Mouse (Mus musculus) gastrocnemius, adult 2 months (tissue): Measurements from ENCODE around the gene Rab11fip4. TPM values are rescaled to one million over a fixed set of nuclear protein-coding genes. Genes with fewer than 3 reads are reported as not detected.

Experiments used
- DNase-seq: peaks from one replicate; pipeline ENCODE4 v3.0.0; 2022
- H3K27ac ChIP-seq: fragments of 200-600 bp; 2 replicates; pipeline ENCODE4 v1.8.1; 2022; ENCODE audit warnings: mild to moderate bottlenecking
- H3K4me3 ChIP-seq: fragments of 200-600 bp; 2 replicates; pipeline ENCODE4 v1.8.1; 2022; ENCODE audit warnings: mild to moderate bottlenecking, moderate library complexity
- CTCF ChIP-seq: fragments of 200-600 bp; IDR thresholded peaks from 2 replicates; pipeline ENCODE4 v1.8.1; 2022; ENCODE audit warnings: antibody characterized with exemption, mild to moderate bottlenecking, moderate library complexity
- intact Hi-C: fragments of 180-260 bp; cut with DNase I; formaldehyde crosslinking; loops from one replicate; pipeline ENCODE4 v1.15.1; 2025
- total RNA-seq, 2 experiments: library from RNA; stranded (reverse); gene quantifications; 2 replicates each; pipeline ENCODE4 v1.2.3; 2021

Rab11fip4 gene
- total RNA-seq, 2 experiments from 2014 or later, result 0.20 to 0.67 TPM

GRCm38 (mm10) chr11:79663158-79663557 lies 72.1 kb downstream of the Rab11fip4 start:
- no peak for TF ChIP-seq CTCF
- no peak for DNase-seq
- intact Hi-C loops, result no loop called here
- Histone ChIP-seq H3K27ac (no peak overlapping the region), H3K4me3 (no peak overlapping the region)

DNA sequence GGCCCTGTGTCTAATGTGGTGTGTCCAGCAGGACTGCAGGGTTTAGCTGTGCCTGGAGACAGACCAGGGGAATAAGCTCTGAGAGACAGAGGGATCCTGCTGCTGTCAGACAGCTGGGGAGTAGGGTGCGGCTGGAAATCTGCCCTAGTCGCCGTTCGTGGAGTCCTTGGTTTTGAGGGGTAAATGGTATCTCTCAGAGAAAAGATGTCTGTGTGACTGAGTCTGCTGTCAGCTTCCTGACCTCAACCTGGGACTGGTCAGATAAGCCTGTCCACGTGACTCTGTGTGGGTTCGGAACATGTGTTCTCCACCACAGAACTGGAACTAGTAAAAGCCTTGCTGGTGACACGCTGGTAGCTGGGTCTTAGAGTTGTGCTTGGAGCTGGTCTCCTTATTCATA lies 72.6 kb downstream of the Rab11fip4 start:
- Histone ChIP-seq H3K27ac (no peak overlapping the region), H3K4me3 (no peak overlapping the region)
- TF ChIP-seq CTCF, result no peak
- DNase-seq, result no peak
- intact Hi-C loops, result no loop called here

- intact Hi-C loops, result no loop called here
- DNase-seq, result peak; percentile 70
- no peak for TF ChIP-seq CTCF
These were observed 75.5 kb downstream of the Rab11fip4 start for GRCm38 (mm10) chr11:79666544-79666943.

GRCm38 (mm10) chr11:79669210-79669609 lies 78.2 kb downstream of the Rab11fip4 start:
- intact Hi-C loops, result no loop called here

More at GRCm38 (mm10) chr11:79666544-79666943, 75.5 kb downstream of the Rab11fip4 start:
- peak overlapping the region; percentile 40; the same call in 1 of the 2 replicates for H3K27ac ChIP-seq
- H3K4me3 ChIP-seq, result no peak overlapping the region

DNA sequence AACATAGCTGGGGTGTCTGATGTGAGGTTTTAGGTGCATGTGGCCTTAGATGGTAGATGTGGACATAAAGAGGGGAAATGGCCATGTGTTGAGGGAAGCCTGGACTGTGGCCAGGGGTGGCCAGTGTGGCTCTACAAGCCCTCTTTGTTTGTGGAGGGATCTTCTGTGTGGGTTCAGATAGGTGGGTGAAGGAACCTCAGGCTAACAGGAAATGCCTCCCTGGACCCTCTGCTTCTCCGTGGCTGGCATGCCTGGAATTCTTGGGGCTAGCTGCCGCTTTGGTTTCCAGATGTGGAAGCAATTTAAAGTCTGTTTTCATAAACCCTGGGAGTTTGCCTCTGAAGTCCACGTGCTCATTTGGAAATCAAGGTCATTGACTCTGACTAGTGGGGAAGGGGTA lies 78.9 kb downstream of the Rab11fip4 start:
- no peak overlapping the region; the same call in 1 of the 2 replicates for H3K27ac ChIP-seq
- H3K4me3 ChIP-seq, result no peak overlapping the region
- no peak for TF ChIP-seq CTCF
- intact Hi-C loops, result no loop called here
- no peak for DNase-seq

More at GRCm38 (mm10) chr11:79669210-79669609, 78.2 kb downstream of the Rab11fip4 start:
- Histone ChIP-seq H3K27ac (no peak overlapping the region), H3K4me3 (no peak overlapping the region)
- no peak for TF ChIP-seq CTCF
- DNase-seq, result no peak

DNA sequence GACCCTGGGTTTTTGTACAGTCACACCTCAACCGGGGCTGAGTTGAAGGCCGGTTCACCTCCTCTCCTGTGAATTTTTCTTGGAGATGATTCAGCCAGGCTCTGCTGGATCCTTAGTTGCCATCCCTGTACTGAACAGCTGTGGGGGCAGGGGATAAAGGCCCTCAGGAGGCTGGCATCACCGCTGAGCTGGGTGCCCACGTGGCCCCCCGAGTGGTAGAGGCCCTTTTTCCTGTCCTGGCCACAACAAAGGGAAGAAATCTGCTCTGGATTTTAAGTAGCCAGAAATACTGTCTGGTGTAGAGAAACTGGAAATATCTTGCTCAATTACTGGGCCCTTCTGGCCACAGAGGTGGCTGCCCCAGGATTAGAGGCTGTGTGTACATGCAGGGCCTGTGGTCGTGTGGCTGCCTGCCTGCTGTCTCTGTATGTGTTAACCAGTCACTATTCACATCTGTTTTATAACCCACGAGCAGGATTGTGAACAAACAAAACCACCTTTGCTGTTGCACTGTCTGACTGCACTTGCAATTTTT lies 79.5 kb downstream of the Rab11fip4 start:
- no peak for TF ChIP-seq CTCF
- H3K4me3 ChIP-seq, result no peak overlapping the region
- no peak for DNase-seq
- intact Hi-C loops, result no loop called here
- peak overlapping the region; percentile 38 for H3K27ac ChIP-seq

- no peak overlapping the region for H3K27ac ChIP-seq
- TF ChIP-seq CTCF, result peak; percentile 56
- intact Hi-C loops, result no loop called here
- no peak for DNase-seq
- no peak overlapping the region for H3K4me3 ChIP-seq
These were observed 80.8 kb downstream of the Rab11fip4 start for GRCm38 (mm10) chr11:79671668-79672281.

DNA sequence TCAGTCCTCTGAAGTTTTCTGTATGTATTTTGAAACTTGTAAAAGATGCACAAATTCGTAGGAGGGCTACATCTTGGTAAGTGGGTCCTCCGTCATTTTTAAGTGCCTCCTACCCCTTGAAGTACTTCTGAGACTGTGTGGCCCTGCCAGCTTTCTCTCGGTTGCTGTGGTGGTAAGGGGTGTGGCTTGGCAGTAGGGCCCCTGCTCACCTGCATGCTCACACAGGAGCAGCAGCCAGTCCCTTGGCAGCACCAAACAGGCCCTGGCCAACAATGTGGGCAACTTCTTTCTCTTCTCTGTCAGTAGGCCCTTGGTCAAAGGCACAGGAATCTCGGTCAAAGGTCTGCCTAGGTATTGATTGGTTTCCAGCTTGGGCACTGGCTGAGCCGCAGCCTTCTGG lies 82.1 kb downstream of the Rab11fip4 start:
- intact Hi-C loops, result no loop called here

GRCm38 (mm10) chr11:79673717-79674116 lies 82.7 kb downstream of the Rab11fip4 start:
- intact Hi-C loops, result no loop called here
- Histone ChIP-seq H3K4me3 (no peak overlapping the region), H3K27ac (peak overlapping the region; percentile 69; the same call in 1 of the 2 replicates)
- TF ChIP-seq CTCF, result no peak
- no peak for DNase-seq

More for the DNA sequence above, 82.1 kb downstream of the Rab11fip4 start:
- no peak for TF ChIP-seq CTCF
- Histone ChIP-seq H3K27ac (no peak overlapping the region), H3K4me3 (no peak overlapping the region)
- no peak for DNase-seq

DNA sequence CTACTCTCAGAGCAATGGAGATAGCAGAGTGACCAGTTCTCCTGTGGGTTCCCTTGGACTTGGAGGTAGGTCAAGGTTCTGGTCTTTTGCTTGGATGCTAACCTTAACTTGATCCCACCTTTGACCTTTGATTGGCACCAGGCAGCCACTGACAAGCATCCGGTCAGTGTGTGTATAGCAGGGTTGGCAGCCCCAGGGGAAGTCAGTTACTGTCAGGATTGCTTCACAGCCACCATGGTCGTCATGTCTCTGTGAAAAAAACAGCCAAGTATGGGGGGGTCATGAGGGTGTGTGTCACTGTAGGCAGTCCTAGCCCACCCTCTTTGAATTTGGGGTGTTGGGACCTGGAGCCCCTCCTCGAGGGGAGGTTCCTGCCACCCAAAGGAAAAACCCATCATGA lies 83.2 kb downstream of the Rab11fip4 start:
- peak; percentile 41 for DNase-seq
- intact Hi-C loops, result no loop called here
- peak overlapping the region; percentile 69 for H3K27ac ChIP-seq
- TF ChIP-seq CTCF, result no peak
- H3K4me3 ChIP-seq, result no peak overlapping the region

DNA sequence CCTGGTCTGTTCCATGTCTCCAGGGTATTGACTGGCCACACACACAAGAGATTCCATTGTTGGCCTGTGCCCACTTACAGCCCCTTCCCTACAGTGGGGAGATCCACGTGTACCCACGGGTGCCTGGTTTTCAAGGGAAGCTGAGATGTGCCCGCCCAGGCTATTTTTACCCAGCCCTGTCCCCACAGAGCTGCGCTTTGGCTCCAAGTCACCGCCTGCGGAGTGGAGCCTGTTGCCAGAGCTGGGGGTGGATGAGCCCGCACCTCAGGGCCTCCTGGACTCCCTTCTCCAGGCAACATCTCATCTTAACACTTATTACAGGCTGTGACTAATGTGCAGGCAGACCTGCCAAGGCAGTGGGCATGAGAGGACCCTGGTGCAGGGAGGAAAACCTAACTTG lies 83.6 kb downstream of the Rab11fip4 start:
- intact Hi-C loops, result no loop called here
- peak; percentile 86 for DNase-seq
- peak overlapping the region; percentile 69 for H3K27ac ChIP-seq

DNA sequence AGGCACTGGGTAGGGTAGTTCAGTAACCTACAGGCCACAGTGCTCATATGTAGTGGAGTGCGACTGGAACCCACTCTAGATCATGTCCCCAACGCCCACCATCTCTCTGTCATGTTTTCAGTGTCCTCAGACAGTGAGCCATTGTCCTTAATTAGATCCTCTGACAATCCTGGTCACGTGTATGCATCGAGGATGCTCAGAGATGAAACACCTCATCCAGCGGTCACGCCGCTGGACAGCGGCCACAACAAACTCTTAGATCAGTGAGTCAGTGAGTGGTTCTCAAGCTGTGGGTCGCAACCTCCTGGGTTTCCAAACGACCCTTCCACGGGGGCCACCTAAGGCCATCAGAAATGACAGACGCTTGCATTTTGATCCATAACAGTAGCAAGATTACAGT lies 84.3 kb downstream of the Rab11fip4 start:
- intact Hi-C loops, result no loop called here
- TF ChIP-seq CTCF, result no peak
- H3K4me3 ChIP-seq, result no peak overlapping the region
- no peak for DNase-seq
- H3K27ac ChIP-seq, result no peak overlapping the region

More for the DNA sequence above, 83.6 kb downstream of the Rab11fip4 start:
- no peak for TF ChIP-seq CTCF
- H3K4me3 ChIP-seq, result no peak overlapping the region

- no peak for DNase-seq
- Histone ChIP-seq H3K4me3 (no peak overlapping the region), H3K27ac (no peak overlapping the region)
- no peak for TF ChIP-seq CTCF
- intact Hi-C loops, result no loop called here
These were observed 85.0 kb downstream of the Rab11fip4 start for GRCm38 (mm10) chr11:79675994-79676393.

DNA sequence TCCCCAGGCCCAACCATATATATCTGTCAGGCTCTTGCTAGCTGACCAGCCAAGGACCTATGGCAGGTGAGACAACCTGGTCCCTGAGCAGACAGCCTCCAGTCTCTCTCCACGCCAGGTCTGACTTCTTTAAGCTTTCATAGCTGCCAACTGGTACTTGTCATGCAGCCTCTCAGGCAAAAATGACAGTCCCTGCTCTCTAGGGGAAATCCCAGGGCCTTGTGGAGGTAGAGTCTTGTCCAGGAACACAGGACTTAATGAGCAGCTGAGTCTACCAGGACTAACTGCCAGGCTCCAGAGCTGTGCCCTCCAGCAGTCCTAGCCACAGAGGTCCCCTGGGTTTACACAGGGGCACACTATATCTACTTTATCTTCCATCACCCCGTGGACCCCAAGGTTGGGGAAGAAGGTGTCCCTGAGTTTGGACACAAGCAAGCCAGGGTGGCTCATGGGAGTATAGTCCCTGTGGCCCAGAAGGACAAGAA lies 85.5 kb downstream of the Rab11fip4 start:
- DNase-seq, result no peak
- no peak for TF ChIP-seq CTCF
- intact Hi-C loops, result no loop called here
- Histone ChIP-seq H3K4me3 (no peak overlapping the region), H3K27ac (no peak overlapping the region)
